Mouse (Mus musculus): Measurements from ENCODE around the gene Hoxa11. TPM values are rescaled to one million over a fixed set of nuclear protein-coding genes. Genes with fewer than 3 reads are reported as not detected.

Gene Hoxa11
- polyA plus RNA-seq, 1 experiment from 2014 or later = 0.59 TPM

- H3K27ac ChIP-seq = no peak overlapping the region
- 11% methylated on average over 7 of the region's 7 CpGs for WGBS
- H3K4me2 ChIP-seq = no peak overlapping the region
- no peak overlapping the region for H3K4me3 ChIP-seq (replicated peaks)
- H3K9me3 ChIP-seq = no peaks in the 10 kb centered on the region
- no peaks in the 10 kb centered on the region for H3K36me3 ChIP-seq
- ATAC-seq (ENCODE audit: insufficient read depth, low FRiP score, low read depth) = no peak
- H3K4me1 ChIP-seq = peaks cover 6% of the 10 kb centered on the region; the same call in 1 of the 2 replicates
- H3K9ac ChIP-seq = no peak overlapping the region
- H3K27me3 ChIP-seq (replicated peaks) = peaks cover 89% of the 10 kb centered on the region
Measured at GRCm38 (mm10) chr6:52251177-52251879, 5.7 kb upstream of the Hoxa11 start.

- Histone ChIP-seq H3K9me3 (no peaks in the 10 kb centered on the region), H3K4me3 (replicated peaks) (no peak overlapping the region), H3K27ac (no peak overlapping the region), H3K9ac (no peak overlapping the region), H3K4me1 (peaks cover 16% of the 10 kb centered on the region), H3K36me3 (no peaks in the 10 kb centered on the region), H3K27me3 (replicated peaks) (peaks cover 93% of the 10 kb centered on the region), H3K4me2 (no peak overlapping the region)
- WGBS = 6% methylated on average over 4 of the region's 4 CpGs
- ATAC-seq (ENCODE audit: insufficient read depth, low FRiP score, low read depth) = no peak
Measured at GRCm38 (mm10) chr6:52249826-52250225, 4.2 kb upstream of the Hoxa11 start.

- Histone ChIP-seq H3K27ac (no peak overlapping the region), H3K9ac (no peak overlapping the region), H3K27me3 (replicated peaks) (peaks cover 96% of the 10 kb centered on the region), H3K9me3 (no peaks in the 10 kb centered on the region), H3K4me1 (peaks cover 16% of the 10 kb centered on the region), H3K4me3 (replicated peaks) (no peak overlapping the region), H3K4me2 (no peak overlapping the region), H3K36me3 (no peaks in the 10 kb centered on the region)
- WGBS = 1% methylated on average over 16 of the region's 16 CpGs
- no peak for ATAC-seq (ENCODE audit: insufficient read depth, low FRiP score, low read depth)
Measured at GRCm38 (mm10) chr6:52249415-52249738, 3.8 kb upstream of the Hoxa11 start.

DNA sequence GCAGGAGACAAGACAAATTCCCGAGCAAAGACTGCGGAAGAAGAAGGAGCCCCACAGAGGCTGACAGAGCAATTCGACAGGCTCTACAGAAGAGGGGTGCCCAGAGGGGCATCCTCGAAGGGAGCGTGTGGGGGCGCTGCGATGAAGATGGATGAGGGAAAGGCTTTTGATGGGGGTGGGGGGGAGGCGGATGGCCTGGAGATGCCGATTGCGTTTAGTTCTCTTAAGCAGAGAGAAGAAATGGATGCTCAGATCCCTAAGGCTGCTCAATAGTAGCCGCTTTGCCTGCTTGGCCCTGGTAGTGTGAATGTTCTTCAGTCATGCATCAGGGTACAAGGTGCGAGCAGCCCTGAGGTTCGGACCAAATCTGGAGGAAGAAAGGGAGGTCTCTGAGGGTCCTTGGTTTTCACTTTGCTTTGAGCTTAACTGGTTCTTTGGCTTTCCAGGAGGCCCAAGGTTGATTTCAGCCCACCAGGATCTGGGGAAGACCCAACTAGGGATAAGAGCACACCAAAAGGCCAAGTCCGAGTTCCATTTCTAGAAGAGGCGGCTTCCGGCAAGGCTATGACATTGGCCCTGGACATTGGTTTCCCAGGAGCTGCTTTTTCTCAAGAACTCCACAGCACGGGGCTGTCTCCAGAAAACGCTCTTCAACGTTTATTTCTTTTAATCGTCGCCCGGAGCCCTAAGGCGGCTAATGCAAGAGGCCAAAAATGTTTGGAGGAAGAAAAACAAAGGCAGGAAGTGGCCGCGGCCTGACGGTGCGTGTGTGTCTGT lies 3.2 kb upstream of the Hoxa11 start:
- no peak overlapping the region for H3K9ac ChIP-seq
- peaks cover 96% of the 10 kb centered on the region for H3K27me3 ChIP-seq (replicated peaks)
- WGBS = 3% methylated on average over 27 of the region's 27 CpGs

GRCm38 (mm10) chr6:52247766-52248637 lies 2.4 kb upstream of the Hoxa11 start:
- H3K9ac ChIP-seq = no peak overlapping the region
- no peak overlapping the region for H3K27ac ChIP-seq
- peaks cover 97% of the 10 kb centered on the region for H3K27me3 ChIP-seq (replicated peaks)
- no peak for ATAC-seq (ENCODE audit: insufficient read depth, low FRiP score, low read depth)
- no peak overlapping the region for H3K4me2 ChIP-seq
- H3K36me3 ChIP-seq = no peaks in the 10 kb centered on the region
- peaks cover 12% of the 10 kb centered on the region for H3K4me1 ChIP-seq
- 1% methylated on average over 23 of the region's 23 CpGs for WGBS
- H3K9me3 ChIP-seq = no peaks in the 10 kb centered on the region
- H3K4me3 ChIP-seq (replicated peaks) = no peak overlapping the region

More for the DNA sequence above, 3.2 kb upstream of the Hoxa11 start:
- ATAC-seq (ENCODE audit: insufficient read depth, low FRiP score, low read depth) = no peak
- Histone ChIP-seq H3K4me1 (peaks cover 16% of the 10 kb centered on the region), H3K4me2 (no peak overlapping the region), H3K9me3 (no peaks in the 10 kb centered on the region), H3K36me3 (no peaks in the 10 kb centered on the region), H3K27ac (no peak overlapping the region), H3K4me3 (replicated peaks) (no peak overlapping the region)

GRCm38 (mm10) chr6:52246916-52247315 lies 1.3 kb upstream of the Hoxa11 start:
- no peak overlapping the region for H3K27ac ChIP-seq
- no peaks in the 10 kb centered on the region for H3K36me3 ChIP-seq
- no peak for ATAC-seq (ENCODE audit: insufficient read depth, low FRiP score, low read depth)
- WGBS = 9% methylated on average over 3 of the region's 3 CpGs
- no peak overlapping the region for H3K4me3 ChIP-seq (replicated peaks)
- H3K4me2 ChIP-seq = no peak overlapping the region
- H3K27me3 ChIP-seq (replicated peaks) = peaks cover 97% of the 10 kb centered on the region
- H3K4me1 ChIP-seq = peaks cover 12% of the 10 kb centered on the region
- H3K9ac ChIP-seq = no peak overlapping the region
- no peaks in the 10 kb centered on the region for H3K9me3 ChIP-seq

DNA sequence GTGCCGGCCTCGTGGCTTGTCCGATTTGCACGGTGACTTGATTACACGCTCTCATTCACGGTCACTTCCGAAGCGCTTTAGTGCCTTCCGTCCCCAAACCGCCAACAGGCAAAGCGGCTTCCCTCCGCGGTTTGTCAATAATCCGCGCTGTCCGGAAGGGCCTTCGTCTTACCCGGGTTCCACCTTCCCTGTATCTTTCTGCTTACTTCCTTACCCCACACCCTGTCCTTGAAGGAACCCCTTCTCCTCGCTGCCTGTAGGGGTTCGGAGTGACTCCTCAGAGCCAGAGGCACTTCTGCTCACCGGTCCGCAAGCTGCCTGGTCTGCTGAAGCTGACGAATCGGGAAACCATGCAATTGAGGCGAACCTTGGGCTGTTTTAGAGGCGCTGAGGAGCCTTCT lies 793 bp upstream of the Hoxa11 start:
- no peak overlapping the region for H3K9ac ChIP-seq
- WGBS = 1% methylated on average over 26 of the region's 26 CpGs
- no peak overlapping the region for H3K27ac ChIP-seq
- ATAC-seq (ENCODE audit: insufficient read depth, low FRiP score, low read depth) = no peak
- H3K4me3 ChIP-seq (replicated peaks) = no peak overlapping the region
- H3K36me3 ChIP-seq = no peaks in the 10 kb centered on the region
- H3K27me3 ChIP-seq (replicated peaks) = peaks cover 97% of the 10 kb centered on the region
- H3K4me1 ChIP-seq = peaks cover 12% of the 10 kb centered on the region
- no peaks in the 10 kb centered on the region for H3K9me3 ChIP-seq
- no peak overlapping the region for H3K4me2 ChIP-seq

- Histone ChIP-seq H3K27me3 (replicated peaks) (peaks cover 98% of the 10 kb centered on the region), H3K4me3 (replicated peaks) (peak overlapping the region; percentile 20; the same call in 1 of the 2 replicates), H3K36me3 (no peaks in the 10 kb centered on the region), H3K9ac (no peak overlapping the region), H3K27ac (no peak overlapping the region), H3K9me3 (no peaks in the 10 kb centered on the region), H3K4me1 (peaks cover 12% of the 10 kb centered on the region), H3K4me2 (0 out of 2 replicates have a peak overlapping the region, but pooled peaks have one; percentile 10)
- under 1% methylated on average over 71 of the region's 71 CpGs for WGBS
- no peak for ATAC-seq (ENCODE audit: insufficient read depth, low FRiP score, low read depth)
Measured at GRCm38 (mm10) chr6:52245040-52245756, 412 bp downstream of the Hoxa11 start.

DNA sequence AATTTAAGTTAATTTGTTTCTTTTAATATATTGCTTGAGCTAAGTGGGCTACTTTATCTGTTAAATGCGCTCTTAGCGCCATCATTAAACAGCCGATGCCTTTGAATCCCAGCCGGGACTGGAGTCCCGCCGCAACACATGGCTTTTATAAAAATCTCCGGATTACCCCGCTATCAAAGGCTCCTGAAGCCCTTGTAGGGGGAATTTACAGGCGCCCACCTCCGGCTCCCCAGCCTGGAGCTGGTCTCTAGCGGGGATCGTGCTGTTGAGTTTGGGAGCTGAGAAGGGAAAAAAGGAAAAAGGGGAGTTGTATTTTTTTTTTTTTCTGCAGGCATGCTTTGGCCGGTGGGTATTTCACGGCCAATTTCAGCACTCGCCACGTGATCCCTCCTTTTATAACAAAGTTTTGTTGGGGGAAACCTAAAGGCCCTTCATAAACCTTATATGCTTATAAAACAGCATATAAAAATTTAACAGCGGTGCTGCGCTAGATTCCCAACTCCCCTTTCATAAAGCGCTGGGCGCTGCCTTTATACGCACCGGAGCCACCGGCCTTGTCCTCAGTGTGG lies 1.1 kb downstream of the Hoxa11 start:
- H3K4me2 ChIP-seq = 0 out of 2 replicates have a peak overlapping the region, but pooled peaks have one; percentile 10
- peaks cover 12% of the 10 kb centered on the region for H3K4me1 ChIP-seq
- H3K27ac ChIP-seq = no peak overlapping the region
- peak overlapping the region; percentile 20; the same call in 1 of the 2 replicates for H3K4me3 ChIP-seq (replicated peaks)
- no peak for ATAC-seq (ENCODE audit: insufficient read depth, low FRiP score, low read depth)
- H3K36me3 ChIP-seq = no peaks in the 10 kb centered on the region
- 4% methylated on average over 23 of the region's 23 CpGs for WGBS
- no peak overlapping the region for H3K9ac ChIP-seq
- H3K9me3 ChIP-seq = no peaks in the 10 kb centered on the region
- peaks cover 98% of the 10 kb centered on the region for H3K27me3 ChIP-seq (replicated peaks)

DNA sequence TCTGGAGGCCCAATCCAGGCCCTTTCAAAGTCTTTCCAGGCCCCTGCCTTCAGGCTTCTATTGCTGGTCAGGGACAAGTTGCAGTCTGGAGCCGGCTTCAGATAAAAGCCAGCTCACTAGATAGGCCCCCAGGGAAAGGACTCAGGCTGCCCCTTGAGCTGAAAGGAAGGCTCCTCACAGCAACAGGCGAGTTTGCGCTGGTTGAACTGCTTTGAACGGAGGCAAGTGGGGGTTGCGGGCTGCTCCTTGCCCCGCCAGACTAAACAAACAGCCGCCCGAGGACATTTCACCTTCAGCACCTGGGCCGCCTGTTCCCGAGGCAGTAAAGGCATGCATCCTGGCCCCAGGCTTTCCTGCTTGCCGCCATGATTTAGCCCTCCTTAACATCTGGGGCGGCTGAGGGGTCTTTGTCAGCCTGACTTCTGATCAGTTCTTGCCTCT lies 1.9 kb downstream of the Hoxa11 start:
- Histone ChIP-seq H3K27ac (no peak overlapping the region), H3K27me3 (replicated peaks) (peaks cover 96% of the 10 kb centered on the region), H3K9ac (no peak overlapping the region), H3K36me3 (no peaks in the 10 kb centered on the region), H3K4me2 (no peak overlapping the region), H3K9me3 (no peaks in the 10 kb centered on the region), H3K4me3 (replicated peaks) (no peak overlapping the region), H3K4me1 (peaks cover 12% of the 10 kb centered on the region)
- WGBS = 5% methylated on average over 12 of the region's 12 CpGs
- no peak for ATAC-seq (ENCODE audit: insufficient read depth, low FRiP score, low read depth)

- Histone ChIP-seq H3K4me2 (no peak overlapping the region), H3K36me3 (no peaks in the 10 kb centered on the region), H3K4me3 (replicated peaks) (no peak overlapping the region), H3K27ac (no peak overlapping the region), H3K27me3 (replicated peaks) (peaks cover 95% of the 10 kb centered on the region), H3K9ac (no peak overlapping the region), H3K9me3 (no peaks in the 10 kb centered on the region), H3K4me1 (peaks cover 12% of the 10 kb centered on the region)
- no peak for ATAC-seq (ENCODE audit: insufficient read depth, low FRiP score, low read depth)
- WGBS = 8% methylated on average over 4 of the region's 4 CpGs
Measured at GRCm38 (mm10) chr6:52242801-52243332, 2.7 kb downstream of the Hoxa11 start.

Data from stomach, embryonic 15.5 days (tissue).